Mouse (Mus musculus) heart, postnatal 14 days (tissue): ENCODE data around the gene Dph1. TPM values are rescaled to one million over a fixed set of nuclear protein-coding genes. Genes with fewer than 3 reads are reported as not detected.

Source experiments
- DNase-seq, 2 experiments: peaks; one replicate each; pipeline ENCODE4 v3.0.0; 2021 to 2022
- intact Hi-C: fragments of 180-260 bp; cut with DNase I; formaldehyde crosslinking; loops from one replicate; pipeline ENCODE4 v1.15.1; 2025
- total RNA-seq, 2 experiments: library from RNA; stranded (reverse); gene quantifications; 2 replicates each; pipeline ENCODE4 v1.2.3; 2021

Gene Dph1
- total RNA-seq, 2 experiments from 2014 or later, result 9.9 TPM

DNA sequence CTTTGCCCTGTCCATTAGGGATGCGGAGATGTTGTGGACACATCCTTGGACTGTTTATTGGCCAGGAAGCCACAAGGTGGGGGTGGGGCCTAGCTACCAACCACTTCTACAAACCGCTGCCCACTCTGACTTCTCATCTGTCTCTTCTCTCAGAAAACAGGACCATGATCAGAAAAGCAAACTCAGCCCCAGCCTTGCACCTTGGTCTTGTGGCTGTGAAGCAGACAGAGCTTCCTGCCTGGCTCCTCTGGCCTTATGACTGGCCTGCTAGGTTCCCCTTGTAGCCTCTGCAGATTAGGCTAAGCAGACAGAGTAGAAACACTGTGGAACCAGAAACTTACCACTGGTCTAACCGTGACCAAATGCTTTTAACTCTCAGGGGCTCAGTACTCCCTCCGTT lies 18.3 kb upstream of the Dph1 start:
- intact Hi-C loops, result no loop called here
- no peak for DNase-seq

DNA sequence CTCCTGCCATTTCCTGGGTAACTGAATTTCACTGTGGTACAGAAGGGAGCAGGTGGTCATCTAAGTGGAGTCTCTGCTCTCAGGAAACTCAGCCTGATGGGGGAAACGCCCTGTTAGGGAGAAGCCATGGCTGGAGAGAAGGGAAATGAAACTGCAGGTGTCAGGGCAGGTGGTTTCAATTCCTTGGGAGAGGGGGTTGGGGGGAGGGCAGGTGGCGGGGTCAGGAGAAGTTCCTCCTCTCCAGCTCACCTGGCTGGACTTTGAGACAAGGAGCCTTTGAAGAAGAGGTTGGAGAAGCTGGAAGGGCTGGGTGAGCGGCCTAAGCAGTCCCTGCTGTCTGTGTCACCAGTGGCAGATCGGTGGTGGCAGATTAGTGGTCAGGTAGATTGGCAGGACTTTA lies 15.3 kb upstream of the Dph1 start:
- intact Hi-C loops, result no loop called here

DNA sequence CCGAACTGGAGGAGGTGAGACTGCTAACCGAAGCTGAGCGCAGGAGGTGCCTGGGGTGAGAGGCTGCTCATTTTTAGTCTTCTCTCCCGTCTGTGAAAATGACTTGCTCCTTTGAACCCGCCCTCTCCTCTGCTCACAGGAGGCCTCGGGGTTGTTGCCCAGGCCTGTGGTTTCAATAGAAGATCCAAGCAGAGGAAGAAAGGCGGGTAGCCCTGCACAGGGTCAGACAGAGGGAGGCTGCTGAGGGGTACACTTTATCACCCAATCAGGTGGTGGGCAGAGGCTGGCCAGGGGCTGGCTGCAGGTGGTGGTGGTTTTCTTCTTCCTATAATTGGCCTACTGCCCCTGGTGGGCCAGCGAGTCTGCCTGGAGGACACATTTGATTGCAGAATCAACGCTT lies 13.4 kb upstream of the Dph1 start:
- no peak for DNase-seq
- intact Hi-C loops, result no loop called here

More for the DNA sequence above, 15.3 kb upstream of the Dph1 start:
- DNase-seq, result no peak

DNA sequence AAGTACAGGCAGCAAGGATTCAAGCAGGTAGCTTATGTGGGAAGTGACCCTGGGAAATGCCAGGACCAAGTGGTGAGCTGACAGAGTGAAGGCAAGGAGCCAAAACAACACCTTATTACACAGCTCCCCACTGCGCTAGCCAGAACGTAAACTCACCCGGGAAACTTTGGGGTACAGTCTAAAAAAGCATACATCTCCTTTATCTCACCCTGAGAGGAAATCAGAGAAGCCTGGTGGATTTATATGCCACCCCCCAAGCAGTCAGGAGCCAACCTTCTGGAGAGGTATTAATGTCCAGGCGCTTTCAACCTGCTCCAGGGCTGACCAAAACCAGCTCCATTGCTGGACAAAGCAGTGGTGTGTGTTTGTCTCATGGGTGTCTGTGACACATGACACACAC lies 12.9 kb upstream of the Dph1 start:
- DNase-seq, result no peak
- intact Hi-C loops, result no loop called here

GRCm38 (mm10) chr11:75201721-75202120 lies 10.7 kb upstream of the Dph1 start:
- no peak for DNase-seq
- intact Hi-C loops, result no loop called here

DNA sequence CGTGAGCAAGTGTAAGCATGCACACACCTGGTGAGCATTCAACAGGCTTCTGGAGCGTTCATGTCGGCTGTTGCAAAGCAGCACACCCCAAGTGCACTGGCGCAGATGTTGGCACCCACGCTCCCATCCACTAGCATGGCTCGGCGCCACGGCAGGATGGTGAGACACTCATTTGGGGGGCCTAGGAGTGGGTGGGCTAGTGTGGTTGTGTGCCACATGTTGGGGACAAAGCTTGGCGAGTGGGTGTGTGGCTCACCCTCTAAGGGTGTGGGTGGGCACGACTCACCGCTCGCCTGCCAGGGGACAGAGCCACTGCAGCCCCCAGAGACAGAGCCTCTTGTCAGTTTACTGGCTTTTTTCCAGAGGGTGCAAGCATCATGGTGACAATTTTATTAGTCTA lies 9.9 kb upstream of the Dph1 start:
- intact Hi-C loops, result no loop called here
- no peak for DNase-seq

GRCm38 (mm10) chr11:75199951-75200350 lies 8.9 kb upstream of the Dph1 start:
- no peak for DNase-seq
- intact Hi-C loops, result no loop called here

GRCm38 (mm10) chr11:75198792-75199191 lies 7.8 kb upstream of the Dph1 start:
- intact Hi-C loops, result no loop called here
- DNase-seq, result no peak

DNA sequence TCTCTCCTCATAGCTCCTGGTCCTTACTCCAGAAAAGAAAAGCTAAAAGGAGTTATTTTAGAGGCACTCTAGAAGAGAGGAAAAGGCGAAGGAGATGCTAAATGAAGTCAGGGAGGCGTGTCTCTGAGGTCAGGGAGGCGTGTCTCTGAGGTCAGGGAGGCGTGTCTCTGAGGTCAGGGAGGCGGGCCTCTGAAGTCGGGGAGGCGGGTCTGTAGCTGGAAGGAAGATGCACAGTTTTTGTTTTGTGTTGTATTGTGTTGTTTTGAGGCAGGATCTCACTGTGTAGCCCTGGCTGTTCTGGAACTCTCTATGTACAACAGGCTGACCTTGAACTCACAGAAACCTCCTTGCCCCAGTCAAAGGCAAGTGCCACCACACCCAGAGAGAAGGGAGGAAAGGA lies 6.9 kb upstream of the Dph1 start:
- no peak for DNase-seq
- intact Hi-C loops, result no loop called here

GRCm38 (mm10) chr11:75196131-75196530 lies 5.1 kb upstream of the Dph1 start:
- DNase-seq, result no peak
- intact Hi-C loops, result no loop called here

GRCm38 (mm10) chr11:75194850-75195461 lies 3.9 kb upstream of the Dph1 start:
- intact Hi-C loops, result loop anchor here (5.0 kb wide), 1 partner anchor 202 kb away; no protein-coding TSS in a partner anchor
- DNase-seq, result peak; percentile 62 to 66

- DNase-seq, result peak; percentile 37 to 44
- intact Hi-C loops, result loop anchor here (5.0 kb wide), 1 partner anchor 203 kb away; no protein-coding TSS in a partner anchor
Measured at GRCm38 (mm10) chr11:75194121-75194849, 3.2 kb upstream of the Dph1 start.

- DNase-seq, result peak; percentile 80 to 83
- intact Hi-C loops, result loop anchor here (1.0 to 5.0 kb wide), 3 partner anchors 39 to 204 kb away; no protein-coding TSS in a partner anchor
Measured at GRCm38 (mm10) chr11:75193256-75194071, 2.4 kb upstream of the Dph1 start, which contains the start of gene Rtn4rl1. Gene Rtn4rl1 (plus strand): TSS chr11:75193783.

DNA sequence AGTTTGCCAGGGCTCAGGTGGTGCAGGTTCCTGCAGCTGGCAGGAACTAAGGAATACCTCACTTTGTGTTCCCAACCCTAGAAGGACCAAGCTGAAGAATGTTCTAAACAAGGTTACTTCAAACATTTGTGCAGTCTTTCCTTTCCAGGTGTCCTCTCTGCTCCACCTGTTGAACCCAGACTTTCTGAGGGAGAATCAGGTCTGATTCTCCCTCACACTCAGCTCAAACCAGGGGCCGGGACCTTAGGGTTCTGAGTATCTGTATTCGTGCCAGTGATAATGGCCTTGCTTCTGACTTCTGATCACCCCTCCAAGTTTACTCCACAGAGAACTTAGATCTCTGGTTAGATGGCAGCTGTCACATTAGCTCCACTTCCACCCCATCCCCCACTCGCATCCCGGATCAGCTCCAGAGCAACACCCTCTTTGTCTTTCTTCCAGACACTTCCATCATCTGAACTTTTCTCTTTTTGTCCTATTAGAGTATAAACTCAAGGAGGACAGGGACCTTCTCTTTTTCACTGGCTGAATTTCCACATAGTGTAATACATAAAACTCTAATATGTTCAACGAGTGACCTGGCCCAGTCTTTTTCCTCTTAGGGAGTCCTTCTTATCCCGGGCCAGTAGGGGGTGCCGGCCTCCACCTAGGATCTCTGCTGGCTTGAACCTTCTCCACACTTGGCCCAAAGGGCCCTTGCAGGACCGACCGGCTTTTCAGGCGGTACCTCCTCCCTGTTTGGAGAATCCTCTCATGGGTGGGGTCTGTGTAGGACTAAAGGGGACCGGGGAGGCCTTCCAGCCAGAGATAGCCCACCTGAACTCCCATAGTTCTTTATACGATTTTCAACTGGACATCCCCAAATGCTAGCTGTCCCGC lies 1.5 kb upstream of the Dph1 start:
- peak; percentile 85 to 87 for DNase-seq
- intact Hi-C loops, result loop anchor here (1.0 to 5.0 kb wide), 3 partner anchors 40 to 205 kb away; no protein-coding TSS in a partner anchor

- no peak for DNase-seq
- intact Hi-C loops, result loop anchor here (2.0 to 5.0 kb wide), 2 partner anchors 41 to 205 kb away; no protein-coding TSS in a partner anchor
Measured at GRCm38 (mm10) chr11:75191841-75192240, 800 bp upstream of the Dph1 start.

DNA sequence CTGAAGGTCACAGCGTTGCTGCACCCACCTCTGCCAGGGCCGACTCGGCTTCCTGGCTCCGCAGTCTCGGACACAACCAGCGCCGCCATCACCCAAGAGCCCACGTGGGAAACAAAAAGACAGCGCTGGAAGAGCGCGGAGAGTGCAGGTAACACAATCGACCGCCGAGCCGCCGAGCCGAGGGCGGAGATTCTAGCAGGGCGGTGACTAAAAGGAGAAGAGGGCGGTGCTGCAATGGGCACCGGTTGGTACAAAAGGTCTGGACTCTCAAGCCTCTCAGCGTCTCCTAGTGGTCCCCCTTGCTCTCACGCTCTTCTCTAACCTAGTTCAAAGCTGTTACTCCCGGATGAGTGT lies 693 bp downstream of the Dph1 start:
- DNase-seq, result peak; percentile 80 to 81
- intact Hi-C loops, result loop anchor here (5.0 kb wide), 1 partner anchor 207 kb away; no protein-coding TSS in a partner anchor

DNA sequence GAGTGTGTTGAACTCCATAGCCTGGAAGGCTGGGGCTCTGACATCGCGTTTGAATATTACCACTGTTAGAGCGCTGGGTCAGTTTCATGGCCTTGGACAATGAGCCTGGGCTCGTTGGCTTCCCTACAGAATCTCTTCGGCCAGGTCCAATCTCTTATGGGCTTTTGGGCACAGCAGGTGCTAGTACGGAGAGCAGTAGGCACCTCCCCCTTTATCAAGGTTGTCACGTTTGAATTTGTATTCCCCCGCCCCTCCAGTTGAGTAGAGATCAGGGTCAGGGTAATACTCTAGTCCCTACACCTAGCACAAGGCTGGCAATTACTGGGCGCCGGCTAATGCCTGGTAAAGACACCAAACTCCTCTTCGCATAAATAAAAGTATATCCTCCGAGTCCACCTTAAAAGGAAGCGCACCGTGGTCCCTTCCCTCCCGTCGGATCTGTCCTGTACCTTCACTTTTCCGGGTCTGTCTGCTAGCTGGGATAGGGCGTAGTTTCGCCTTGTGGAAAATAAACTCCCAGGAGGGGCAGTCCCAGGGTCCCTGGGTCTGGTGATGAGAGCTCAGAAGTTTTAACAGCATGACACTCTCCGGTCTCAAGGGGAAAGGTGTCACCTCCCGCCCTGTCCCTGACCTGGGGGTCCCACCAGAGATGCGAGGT lies 1.2 kb downstream of the Dph1 start:
- intact Hi-C loops, result loop anchor here (5.0 to 10.0 kb wide), 2 partner anchors 207 to 295 kb away; partner anchors contain the start of gene Prpf8
- DNase-seq, result no peak

GRCm38 (mm10) chr11:75184986-75185385 lies 6.1 kb downstream of the Dph1 start:
- intact Hi-C loops, result loop anchor here (10.0 kb wide), 1 partner anchor 300 kb away; the partner anchor contains the start of gene Prpf8
- no peak for DNase-seq

DNA sequence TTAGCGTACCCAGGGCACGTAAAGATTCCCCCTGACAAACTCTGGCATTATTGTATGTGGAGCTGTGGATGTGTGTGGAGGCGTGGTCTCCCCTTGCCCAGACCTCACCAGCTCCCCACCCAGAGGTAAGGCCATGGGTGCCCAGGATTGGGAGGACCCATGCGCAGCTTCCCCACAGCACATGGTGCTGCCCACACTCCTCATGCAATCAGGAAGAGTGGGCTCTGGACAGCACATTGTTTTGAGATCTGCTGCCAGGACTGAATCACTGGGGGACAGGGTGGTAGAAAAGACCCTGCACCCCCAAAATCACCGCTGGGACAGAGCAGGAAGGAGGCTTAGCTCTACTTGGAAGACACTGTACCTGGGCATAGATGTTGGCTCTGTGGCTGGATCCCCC lies 6.5 kb downstream of the Dph1 start:
- intact Hi-C loops, result loop anchor here (10.0 kb wide), 1 partner anchor 300 kb away; the partner anchor contains the start of gene Prpf8

More for the DNA sequence above, 6.5 kb downstream of the Dph1 start:
- no peak for DNase-seq
